Mouse (Mus musculus): ENCODE results near the gene Lrrc8d.

Gene Lrrc8d

DNA sequence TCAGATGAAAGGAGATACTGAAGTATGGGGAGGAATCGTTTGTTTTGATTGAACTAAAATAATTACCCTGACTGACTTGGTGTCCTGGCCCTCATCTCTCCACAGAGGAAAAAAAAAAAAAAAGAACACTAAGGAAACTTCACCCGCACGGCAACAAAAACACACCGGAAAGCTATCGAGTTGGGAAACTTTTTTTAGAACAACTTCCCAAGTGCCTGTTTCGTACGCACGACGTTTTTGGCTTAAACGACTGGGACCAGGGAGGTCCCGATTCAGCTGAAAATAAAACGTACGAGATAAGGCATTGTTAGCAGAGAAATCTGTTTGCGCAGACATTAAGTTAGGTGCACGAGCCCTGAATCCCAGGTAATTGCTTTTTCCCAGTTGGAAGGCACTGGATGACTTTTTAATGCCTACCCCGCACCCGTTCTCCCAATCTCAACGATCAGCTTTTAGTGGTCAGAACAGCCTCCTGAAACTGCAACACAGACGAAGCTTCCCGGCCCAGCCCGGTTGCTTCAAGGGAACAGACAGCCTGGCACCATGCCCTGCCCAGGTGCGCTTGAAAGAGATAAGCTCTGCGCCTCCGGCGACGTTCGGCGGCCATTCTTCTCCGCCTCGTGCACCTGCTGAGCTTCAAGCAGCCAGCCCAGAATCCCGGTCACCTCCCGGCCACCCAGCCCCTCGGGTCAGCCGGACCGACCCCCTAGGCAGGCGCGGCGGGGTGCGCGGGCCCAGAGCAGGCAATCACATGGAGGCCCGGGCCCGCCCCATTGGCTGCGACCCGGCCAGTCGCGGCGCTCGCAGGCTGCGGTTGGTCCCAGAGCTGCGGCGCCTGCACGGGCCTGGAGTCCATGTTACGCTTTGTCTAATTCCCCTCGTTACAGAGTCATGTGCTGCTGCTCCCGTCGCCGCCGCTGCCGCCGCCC is at the start of gene Lrrc8d:
TSS of gene Lrrc8d (plus strand) at position 829 of the 929 bp plus-strand sequence.
- in situ Hi-C loops (cut with MboI, MseI): loop anchor here (5.0 to 10.0 kb wide), 2 partner anchors 168 to 1935 kb away; no protein-coding TSS in a partner anchor

DNA sequence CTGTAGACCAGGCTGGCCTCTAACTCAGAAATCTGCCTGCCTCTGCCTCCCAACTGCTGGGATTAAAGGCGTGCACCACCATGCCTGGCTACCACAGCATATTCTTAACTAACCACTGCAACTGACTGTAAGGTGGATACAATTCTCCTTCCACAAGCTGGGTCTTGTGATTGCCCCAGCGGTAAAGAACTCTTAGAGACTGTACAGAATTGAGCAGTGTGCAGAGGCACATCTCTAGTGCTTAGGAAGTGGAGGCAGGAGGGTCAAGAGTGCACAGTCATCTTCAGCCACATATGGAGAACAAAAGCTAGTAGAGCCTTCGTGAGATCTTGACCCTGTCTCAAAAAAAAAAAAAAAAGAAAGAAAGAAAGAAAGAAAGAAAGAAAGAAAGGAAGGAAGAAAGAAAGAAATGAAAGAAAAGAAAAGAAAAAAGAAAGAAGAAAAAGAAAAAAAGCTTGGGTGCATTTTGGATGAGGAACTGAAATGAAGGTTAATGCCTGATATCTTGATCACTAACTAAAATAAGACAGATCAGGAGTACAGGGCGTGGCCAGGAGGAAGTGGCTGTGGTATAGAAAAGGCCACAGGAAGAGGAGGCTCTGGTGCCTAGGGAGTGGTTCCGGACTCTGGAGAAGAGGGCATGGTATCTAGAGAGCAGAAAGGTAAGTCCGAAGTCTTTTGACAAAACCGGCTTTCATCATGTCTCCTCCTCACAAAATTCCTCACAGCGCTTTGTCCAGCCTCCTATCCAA is 48.9 kb upstream of the Lrrc8d start:
- in situ Hi-C loops (cut with MboI, MseI): loop anchor here (5.0 to 10.0 kb wide), 2 partner anchors 46 to 239 kb away; no protein-coding TSS in a partner anchor

DNA sequence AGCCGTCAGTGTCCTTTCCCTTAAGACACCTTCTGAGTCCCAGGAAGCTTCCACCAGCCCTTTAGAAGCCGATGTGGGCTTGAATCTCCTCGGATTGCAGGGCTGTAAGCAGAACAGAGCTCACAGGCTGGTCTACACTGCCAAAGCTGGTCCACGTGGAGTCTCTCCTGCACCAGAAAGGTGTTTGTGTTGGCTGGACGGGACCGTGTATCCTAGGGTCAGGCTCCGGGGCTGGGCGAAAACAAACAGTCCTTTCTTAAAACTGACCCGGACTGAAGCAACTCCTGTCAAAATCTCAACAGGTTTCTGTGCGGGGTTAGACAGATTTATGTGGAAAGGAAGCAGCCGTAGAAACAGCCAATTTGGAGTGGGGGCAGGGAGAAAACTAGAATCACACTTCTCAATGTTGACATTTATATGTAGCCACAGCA is 48.2 kb upstream of the Lrrc8d start:
- in situ Hi-C loops (cut with MboI, MseI): loop anchor here (5.0 to 10.0 kb wide), 2 partner anchors 47 to 239 kb away; no protein-coding TSS in a partner anchor

DNA sequence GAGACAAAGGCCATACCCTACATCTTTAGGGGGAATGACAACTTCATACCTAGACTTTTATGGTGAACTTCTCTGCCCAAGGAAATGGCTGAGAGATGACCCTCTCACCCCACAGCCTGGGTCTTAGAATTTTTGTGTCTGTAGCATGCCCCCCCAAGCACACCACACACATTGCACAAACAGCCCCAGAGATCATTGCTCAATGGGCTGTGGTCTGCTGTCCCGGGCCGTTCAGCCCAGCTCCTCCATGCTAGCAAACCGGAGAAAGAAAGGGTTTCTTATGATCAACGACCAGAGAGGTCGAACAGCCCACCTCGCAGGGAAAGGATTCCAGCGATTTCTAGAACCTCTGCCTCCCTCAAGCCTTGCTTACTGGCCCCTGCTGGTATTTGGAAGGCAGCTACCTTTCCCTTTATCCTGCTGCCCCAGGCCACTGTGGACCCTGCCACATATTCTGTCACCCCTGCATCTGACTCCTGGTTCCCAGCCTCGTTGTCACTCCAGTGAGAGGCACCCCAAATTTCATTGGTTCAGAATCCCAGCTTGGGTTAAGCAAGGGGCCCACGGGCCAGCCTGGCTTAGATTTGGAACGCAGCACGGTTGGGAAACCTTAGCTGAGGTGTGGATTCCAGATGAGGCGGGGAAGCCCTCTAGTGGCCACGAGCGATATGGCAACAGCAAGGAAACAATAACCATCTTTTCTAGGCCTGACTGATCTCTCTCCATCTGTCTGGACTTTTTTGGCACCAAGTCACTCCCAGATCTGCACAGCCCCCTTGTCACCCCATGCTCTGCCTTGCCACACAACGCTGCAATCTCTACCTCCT is 45.3 kb upstream of the Lrrc8d start:
- in situ Hi-C loops (cut with MboI, MseI): loop anchor here (5.0 to 10.0 kb wide), 2 partner anchors 50 to 242 kb away; no protein-coding TSS in a partner anchor

DNA sequence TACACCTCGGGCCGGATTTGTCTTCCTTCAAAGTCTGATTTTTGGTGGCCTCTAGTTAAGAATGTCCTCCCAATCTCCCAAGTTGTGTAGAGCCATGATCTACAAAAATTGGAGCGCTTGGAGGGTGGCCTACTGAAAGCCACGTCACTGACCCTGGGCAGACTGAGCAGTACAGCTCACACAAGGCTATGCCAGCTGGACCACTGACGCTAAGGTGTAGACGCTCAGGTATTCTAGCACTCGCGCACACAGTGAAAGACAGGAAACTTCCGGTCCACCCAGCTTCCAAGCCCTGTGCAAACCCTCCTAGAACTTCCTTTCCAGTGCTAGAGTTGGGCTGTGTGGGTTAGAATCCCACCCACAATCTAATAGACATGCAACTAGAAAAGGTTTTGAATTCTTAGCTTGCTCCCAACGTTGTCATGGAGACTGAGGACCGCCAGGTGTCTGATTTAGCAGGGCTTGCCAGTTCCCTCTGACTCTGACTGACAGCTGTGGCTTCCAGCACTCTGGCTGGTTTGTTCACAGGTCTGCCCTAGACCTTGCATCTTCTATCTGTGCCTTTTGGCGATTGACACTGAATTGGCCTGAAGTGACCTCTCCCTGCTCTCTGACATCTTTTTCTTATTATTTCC is 44.6 kb upstream of the Lrrc8d start:
- in situ Hi-C loops (cut with MboI, MseI): loop anchor here (10.0 kb wide), 1 partner anchor 50 kb away; no protein-coding TSS in a partner anchor

DNA sequence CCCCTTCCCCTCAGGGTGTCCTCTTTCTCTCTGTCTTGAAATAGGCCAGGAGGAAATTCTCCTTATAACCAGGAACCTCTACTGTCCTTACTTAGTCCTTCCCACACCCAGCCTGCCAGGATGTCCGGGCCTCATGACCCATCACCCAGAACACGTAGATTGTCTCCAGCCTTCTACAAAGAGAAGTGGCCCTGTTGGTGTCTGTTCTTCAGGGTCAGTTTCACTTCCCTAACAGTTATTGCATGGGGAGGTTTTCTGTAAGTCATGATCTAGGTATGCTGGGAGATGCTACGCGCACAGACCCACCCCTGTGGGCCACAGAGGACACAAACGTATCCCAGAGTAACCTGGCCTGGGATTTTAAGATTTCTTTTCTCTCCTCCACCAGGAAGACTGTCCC is 37.9 kb upstream of the Lrrc8d start:
- in situ Hi-C loops (cut with MboI, MseI): no loop called here

DNA sequence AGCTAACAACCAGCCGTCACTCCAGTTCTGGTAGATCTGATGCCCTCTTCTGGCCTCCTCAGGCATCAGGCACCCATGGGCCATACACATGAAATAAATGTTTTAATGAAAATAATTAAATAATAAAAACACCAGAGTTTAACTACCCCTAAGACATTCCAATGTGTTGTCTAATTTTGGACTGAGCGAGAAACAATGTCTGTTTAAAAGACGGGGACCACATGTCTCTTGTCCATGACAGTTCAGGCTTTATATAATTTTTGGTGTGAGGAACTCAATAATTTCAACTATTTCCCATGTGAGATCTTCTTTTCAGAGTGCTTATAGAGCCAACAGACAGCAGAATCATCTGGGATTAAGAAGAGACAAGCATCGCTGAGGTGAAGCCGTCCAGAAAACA is 32.8 kb upstream of the Lrrc8d start:
- in situ Hi-C loops (cut with MboI, MseI): no loop called here

DNA sequence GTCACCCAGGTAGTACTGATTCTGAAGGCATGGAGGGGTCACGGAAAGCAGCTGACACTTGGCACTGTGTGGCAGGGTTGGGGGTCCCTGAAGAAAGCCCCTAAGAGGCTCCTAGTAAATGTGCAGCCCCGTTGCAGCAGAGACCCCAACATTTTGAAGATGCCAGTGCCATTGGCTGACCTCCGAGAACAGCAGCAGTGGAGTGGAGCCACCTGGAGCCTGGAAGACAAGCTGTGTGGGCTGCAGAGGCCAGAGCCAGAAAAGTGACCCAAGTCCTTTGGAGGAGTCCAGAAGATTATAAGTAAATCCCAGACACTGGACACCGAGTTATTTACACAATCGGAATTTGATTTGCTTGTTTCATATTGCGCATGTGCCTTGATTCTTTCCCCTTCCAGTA is 32.4 kb upstream of the Lrrc8d start:
- in situ Hi-C loops (cut with MboI, MseI): no loop called here

DNA sequence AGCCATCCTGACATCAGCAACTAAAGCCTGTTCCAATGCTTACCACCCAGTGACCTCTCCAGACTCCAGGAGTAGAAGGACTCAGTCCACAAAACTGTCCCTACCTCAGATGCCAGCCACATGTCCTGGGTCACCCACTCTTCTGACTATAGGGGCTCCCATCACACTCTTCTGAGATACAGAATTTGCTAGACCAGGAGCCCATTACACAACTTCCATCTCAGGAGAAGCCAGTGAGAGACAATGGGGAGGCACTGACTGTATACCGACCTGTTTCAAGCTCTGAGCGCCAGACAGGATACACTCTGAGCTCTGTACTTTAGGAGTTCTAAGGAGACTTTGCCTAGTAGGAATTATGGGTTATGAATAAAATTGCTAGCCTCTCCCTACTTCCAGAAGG is 30.7 kb upstream of the Lrrc8d start:
- in situ Hi-C loops (cut with MboI, MseI): no loop called here

DNA sequence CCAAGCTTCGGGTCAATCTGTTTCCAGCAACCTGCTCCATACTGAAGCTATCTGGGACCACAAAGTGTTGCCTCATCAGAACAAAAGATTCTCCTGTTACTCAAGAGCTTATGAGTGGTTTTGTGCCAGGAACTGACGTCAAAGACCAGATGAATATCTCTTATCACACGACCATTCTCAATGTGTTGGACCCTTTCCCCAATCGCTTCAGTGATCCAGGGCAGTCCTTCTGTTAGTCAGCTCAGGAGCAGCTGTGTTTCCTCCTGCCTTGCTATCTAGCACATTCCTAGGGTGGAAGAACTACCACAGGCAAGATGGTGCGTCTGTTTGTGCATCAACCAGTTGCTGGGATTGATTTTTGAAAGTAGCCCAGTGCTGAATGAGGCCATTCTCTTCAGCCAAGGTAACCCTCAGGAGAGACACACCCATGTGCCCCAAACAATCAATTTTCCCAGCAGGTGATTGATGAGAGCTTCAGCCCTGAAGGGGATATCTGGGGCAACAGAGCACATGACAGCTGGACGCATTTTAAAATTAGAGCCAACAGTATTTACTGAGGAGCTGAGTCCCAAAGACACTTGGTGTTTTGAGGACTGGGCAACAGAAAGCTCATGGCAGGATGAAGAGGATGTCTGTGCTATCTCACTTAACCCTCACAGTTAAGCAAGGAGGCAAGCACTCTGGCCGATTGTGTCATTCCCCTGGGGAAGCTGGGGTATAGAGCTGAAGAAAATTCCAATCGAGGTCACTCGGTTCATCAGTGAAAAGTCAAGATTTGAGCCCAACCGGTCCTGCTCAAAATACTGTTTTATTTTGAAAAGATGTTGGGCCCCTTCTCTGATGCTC is 30.0 kb upstream of the Lrrc8d start:
- in situ Hi-C loops (cut with MboI, MseI): no loop called here

DNA sequence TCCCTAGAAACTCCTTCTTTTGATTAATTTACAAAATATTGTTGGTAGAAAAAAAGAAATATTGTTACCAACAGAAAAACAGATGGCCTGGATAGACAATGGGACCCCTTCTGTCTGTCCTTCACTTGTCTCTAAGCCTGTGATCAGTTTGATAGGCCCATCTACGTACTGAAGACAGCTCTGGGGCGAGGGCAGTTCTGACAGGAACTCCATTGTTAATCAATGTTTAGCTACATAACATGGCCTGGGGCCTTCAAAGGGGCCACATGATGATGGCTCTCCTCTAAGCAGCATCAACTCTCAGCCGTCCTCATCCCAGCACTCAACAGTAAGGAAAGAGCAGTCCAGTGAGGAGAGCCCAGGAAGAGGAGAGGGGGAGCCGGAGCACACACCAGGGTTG is 27.4 kb upstream of the Lrrc8d start:
- in situ Hi-C loops (cut with MboI, MseI): no loop called here

DNA sequence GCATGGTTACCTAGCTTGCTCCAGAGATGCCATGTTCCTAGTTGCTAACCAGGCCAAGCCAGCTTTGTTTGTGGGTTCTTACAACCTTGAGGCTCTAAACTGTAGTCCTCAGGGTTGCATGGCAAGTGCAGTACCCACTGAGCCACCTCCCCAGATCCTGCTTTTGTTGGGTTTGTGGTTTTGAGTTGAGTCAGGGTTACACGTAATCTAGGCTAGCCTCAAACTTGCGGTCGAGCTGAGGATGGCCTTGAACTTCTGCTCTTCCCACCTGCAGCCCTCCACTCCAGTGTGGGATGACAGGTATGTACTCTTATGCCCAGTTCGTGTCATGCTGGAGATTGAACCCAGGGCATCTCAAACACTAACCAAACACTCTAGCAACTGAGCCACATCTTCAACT is 24.3 kb upstream of the Lrrc8d start:
- in situ Hi-C loops (cut with MboI, MseI): no loop called here

DNA sequence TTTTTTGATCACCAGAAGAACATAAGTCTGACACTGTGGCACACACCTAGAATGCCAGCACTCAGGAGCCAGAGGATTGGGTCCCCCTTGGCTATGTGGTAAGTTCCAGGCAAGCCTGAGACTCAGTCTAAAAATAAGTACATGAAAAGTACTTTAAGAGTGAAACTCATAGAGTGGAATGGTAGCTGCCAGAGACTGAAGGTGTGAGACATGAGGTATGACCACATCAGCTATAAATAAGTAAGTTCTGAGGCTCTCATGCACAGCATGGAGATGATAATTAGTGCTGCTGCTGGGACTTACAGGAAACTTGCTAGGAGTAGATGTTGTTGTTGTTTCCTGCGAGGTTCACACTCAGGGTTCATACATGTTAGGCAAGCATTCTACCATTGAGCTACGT is 22.7 kb upstream of the Lrrc8d start:
- in situ Hi-C loops (cut with MboI, MseI): no loop called here

DNA sequence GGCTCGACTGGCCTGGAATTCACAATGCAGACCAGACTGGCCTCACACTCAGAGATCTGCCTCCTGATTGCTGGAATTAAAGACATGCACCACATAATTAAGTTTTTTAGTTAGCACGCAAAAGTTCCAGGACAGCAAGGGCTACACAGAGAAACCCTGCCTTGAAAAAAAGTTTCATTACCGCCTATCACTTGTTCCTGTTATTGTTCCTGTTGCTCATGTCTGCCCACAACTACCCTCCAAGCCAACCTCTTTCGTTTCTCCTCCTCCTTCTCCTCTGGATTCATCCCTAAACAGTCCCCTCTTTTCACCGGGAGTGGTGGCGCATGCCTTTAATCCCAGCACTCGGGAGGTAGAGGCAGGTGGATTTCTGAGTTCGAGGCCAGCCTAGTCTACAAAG is 21.5 kb upstream of the Lrrc8d start:
- in situ Hi-C loops (cut with MboI, MseI): no loop called here

DNA sequence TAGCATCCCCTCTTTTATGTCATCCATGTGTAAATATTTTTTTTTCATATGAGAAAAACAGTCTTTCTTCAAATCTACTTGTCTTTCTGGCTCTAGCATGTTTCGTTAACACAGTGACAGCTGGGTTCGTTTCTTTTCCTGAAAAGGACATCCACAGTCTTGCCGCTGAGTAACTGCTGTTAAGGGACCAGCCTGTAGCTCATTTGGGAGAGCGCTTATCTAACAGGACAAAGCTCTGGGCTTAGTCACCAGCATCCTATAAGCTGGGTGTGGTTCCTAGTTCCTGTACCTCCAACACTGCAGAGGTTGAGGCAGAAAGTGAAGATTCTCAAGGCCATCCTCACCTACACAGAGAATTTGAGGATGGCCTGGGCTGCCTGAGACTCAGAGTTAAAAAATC is 20.5 kb upstream of the Lrrc8d start:
- in situ Hi-C loops (cut with MboI, MseI): no loop called here

DNA sequence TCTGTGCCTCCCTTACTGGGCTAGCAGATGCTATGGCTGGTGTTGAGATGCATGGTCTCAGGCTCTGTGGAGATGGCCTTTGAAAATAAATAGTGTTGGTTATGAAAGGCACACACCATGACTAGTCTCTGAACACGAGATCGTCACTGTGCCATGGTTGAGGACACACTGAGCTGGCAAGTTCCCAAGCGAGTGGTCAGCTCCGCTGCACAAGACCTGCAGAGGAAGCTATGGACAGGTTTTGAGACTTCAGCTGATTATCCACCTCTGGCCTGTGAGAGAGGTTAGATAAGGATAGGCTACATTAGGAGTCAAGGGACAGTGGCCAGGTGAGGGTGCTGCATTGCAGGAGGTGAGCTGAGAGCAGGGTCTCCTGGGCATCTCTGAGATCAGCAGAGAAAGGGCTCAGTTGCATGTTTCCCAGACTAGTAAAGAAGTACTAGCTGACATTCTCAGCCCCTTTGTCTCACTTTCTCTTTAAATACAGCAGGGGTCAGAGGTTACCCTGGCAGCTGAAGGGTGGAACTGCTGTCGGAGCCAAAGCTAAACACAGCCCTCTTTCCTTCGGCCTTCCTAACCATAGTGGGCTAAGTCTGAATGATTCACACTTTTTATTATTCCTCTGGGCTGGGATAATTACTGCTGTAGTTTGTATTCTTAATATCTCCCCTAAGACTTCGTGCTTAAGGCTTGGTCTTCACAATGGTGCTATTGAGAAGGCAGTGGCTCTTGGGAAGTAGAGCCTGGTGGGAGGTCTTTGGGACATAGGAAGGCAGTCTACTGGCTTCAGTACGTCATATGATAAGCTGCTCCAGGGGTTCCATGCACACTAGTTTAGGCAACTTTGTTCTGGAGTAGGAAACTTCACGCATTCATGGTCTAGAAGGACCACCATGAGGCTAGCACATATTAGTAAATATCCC is 19.6 kb upstream of the Lrrc8d start:
- in situ Hi-C loops (cut with MboI, MseI): loop anchor here (10.0 kb wide), 1 partner anchor 275 kb away; no protein-coding TSS in a partner anchor

DNA sequence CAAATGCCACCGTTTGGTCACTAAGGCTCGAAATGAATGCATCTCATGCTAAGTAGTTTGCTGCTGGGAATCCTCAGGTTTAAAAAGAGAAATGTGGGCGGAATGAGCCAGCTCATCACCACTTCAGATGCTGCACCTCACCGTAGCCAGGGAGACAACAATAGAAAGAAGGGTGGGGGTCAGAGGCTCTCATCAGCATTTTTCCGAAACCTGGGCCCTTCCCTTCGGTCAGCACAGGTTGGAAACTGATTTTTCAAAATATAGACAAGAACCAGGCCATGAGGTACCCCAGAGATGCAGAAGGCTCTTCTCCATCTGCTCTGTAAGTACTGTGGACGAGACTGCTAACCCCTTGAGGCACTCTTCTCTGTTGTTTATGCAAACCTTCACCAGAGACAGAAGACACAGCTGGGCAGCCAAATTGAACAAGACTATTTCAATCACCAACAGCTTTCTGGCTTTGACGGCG is 17.6 kb upstream of the Lrrc8d start:
- in situ Hi-C loops (cut with MboI, MseI): loop anchor here (10.0 kb wide), 1 partner anchor 277 kb away; no protein-coding TSS in a partner anchor

DNA sequence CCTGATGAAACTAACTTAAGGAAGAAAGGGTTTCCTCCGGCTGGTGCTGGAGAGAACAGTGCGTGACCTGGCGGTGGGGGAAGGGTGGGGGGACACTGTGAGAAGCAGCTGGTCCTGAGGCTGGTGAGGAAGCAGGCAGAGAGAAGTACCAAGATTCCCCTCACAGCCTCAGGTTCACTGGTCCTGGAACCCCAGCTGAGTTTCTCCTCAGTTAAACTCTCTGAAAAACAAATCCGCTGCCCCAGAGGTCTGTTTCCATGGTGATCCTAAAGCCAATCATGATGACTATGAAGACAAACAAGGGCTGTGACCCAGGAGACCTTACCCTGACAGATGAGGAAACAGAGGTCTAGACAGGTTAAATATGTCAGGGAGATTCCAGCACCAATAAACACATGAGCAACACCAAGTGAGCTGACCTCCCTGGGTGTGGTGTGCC is 15.8 kb upstream of the Lrrc8d start:
- in situ Hi-C loops (cut with MboI, MseI): loop anchor here (10.0 kb wide), 1 partner anchor 279 kb away; no protein-coding TSS in a partner anchor
